Mouse (Mus musculus): Measurements from ENCODE around the gene Rps6ka2. TPM values are rescaled to one million over a fixed set of nuclear protein-coding genes. Genes with fewer than 3 reads are reported as not detected.

Gene Rps6ka2
- polyA plus RNA-seq, 1 experiment, result 15.6 TPM

- Histone ChIP-seq H3K27me3 (ENCODE audit: control insufficient read depth, insufficient read depth, low read length) (no peaks in the 10 kb centered on the region), H3K4me1 (ENCODE audit: control insufficient read depth, insufficient read depth, low read length) (no peaks in the 10 kb centered on the region), H3K4me3 (ENCODE audit: control insufficient read depth, low read depth, low read length) (no peak overlapping the region), H3K27ac (ENCODE audit: control insufficient read depth, insufficient read depth, low read depth, low read length) (no peak overlapping the region), H3K36me3 (ENCODE audit: control insufficient read depth, insufficient read depth, low read length) (no peaks in the 10 kb centered on the region)
- TF ChIP-seq CTCF (IDR thresholded peaks at IDR 0.05; ENCODE audit: control insufficient read depth, insufficient read depth, insufficient replicate concordance, low read depth, low read length) (no peak), POLR2A (IDR thresholded peaks at IDR 0.05; ENCODE audit: control insufficient read depth, low read depth, low read length) (no peak)
Measured at GRCm38 (mm10) chr17:7151446-7152100, 18.3 kb upstream of the Rps6ka2 start.

DNA sequence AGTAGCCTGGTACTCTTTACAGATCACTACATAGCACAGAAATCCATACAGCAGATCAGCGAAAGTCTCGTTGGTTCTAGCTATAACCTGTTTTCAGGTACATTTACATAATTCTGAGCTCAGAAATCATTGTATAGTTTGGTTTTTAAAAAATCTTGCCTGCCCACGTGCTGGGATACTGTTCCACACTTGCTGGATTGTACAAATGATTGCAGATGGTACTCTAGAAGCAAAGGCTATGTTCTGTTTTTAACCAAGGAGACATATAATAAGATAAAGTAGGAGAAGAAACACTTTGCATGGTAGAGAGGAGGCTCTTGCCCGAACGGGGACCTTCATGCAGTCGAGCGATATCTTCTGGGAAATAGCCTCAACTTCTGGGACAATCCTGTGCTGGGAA is 17.3 kb upstream of the Rps6ka2 start:
- Histone ChIP-seq H3K36me3 (ENCODE audit: control insufficient read depth, insufficient read depth, low read length) (no peaks in the 10 kb centered on the region), H3K27ac (ENCODE audit: control insufficient read depth, insufficient read depth, low read depth, low read length) (no peak overlapping the region)
- no peak for TF ChIP-seq POLR2A (IDR thresholded peaks at IDR 0.05; ENCODE audit: control insufficient read depth, low read depth, low read length)

GRCm38 (mm10) chr17:7163955-7164354 is 6.0 kb upstream of the Rps6ka2 start:
- H3K27ac ChIP-seq (ENCODE audit: control insufficient read depth, insufficient read depth, low read depth, low read length), result no peak overlapping the region
- TF ChIP-seq CTCF (IDR thresholded peaks at IDR 0.05; ENCODE audit: control insufficient read depth, insufficient read depth, insufficient replicate concordance, low read depth, low read length), result no peak
- TF ChIP-seq POLR2A (IDR thresholded peaks at IDR 0.05; ENCODE audit: control insufficient read depth, low read depth, low read length), result no peak
- no peaks in the 10 kb centered on the region for H3K27me3 ChIP-seq (ENCODE audit: control insufficient read depth, insufficient read depth, low read length)
- no peaks in the 10 kb centered on the region for H3K36me3 ChIP-seq (ENCODE audit: control insufficient read depth, insufficient read depth, low read length)
- no peak overlapping the region for H3K4me3 ChIP-seq (ENCODE audit: control insufficient read depth, low read depth, low read length)
- H3K4me1 ChIP-seq (ENCODE audit: control insufficient read depth, insufficient read depth, low read length), result no peaks in the 10 kb centered on the region; the same call in 1 of the 2 replicates

More for the DNA sequence above, 17.3 kb upstream of the Rps6ka2 start:
- H3K4me1 ChIP-seq (ENCODE audit: control insufficient read depth, insufficient read depth, low read length), result no peaks in the 10 kb centered on the region
- H3K27me3 ChIP-seq (ENCODE audit: control insufficient read depth, insufficient read depth, low read length), result no peaks in the 10 kb centered on the region
- H3K4me3 ChIP-seq (ENCODE audit: control insufficient read depth, low read depth, low read length), result no peak overlapping the region

DNA sequence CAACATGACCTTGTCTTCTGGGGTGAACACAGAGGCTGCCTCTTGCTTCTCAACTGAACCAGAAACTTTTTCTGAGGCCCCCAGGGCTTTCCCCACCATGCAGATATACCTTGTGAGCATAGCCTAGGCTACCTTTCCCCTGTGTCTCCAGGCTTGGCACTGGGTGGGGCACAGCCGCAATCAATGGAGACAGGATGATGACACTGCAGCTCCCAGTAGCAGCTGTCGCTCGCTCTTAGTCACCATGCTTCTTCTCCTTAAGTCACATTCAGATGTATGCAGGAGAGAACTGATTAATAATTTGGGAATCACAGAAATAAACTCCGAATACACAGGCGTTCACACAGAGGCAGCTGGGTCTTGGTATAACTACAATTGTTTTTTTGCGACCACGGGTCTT is 4.4 kb upstream of the Rps6ka2 start:
- Histone ChIP-seq H3K27me3 (ENCODE audit: control insufficient read depth, insufficient read depth, low read length) (no peaks in the 10 kb centered on the region), H3K36me3 (ENCODE audit: control insufficient read depth, insufficient read depth, low read length) (no peaks in the 10 kb centered on the region), H3K4me1 (ENCODE audit: control insufficient read depth, insufficient read depth, low read length) (peaks cover 8% of the 10 kb centered on the region), H3K4me3 (ENCODE audit: control insufficient read depth, low read depth, low read length) (no peak overlapping the region), H3K27ac (ENCODE audit: control insufficient read depth, insufficient read depth, low read depth, low read length) (no peak overlapping the region)
- TF ChIP-seq CTCF (IDR thresholded peaks at IDR 0.05; ENCODE audit: control insufficient read depth, insufficient read depth, insufficient replicate concordance, low read depth, low read length) (no peak), POLR2A (IDR thresholded peaks at IDR 0.05; ENCODE audit: control insufficient read depth, low read depth, low read length) (no peak)

- H3K36me3 ChIP-seq (ENCODE audit: control insufficient read depth, insufficient read depth, low read length), result no peaks in the 10 kb centered on the region
- H3K4me1 ChIP-seq (ENCODE audit: control insufficient read depth, insufficient read depth, low read length), result peaks cover 12% of the 10 kb centered on the region
Measured at GRCm38 (mm10) chr17:7168961-7169626, 821 bp upstream of the Rps6ka2 start.

GRCm38 (mm10) chr17:7170304-7171295 is 685 bp downstream of the Rps6ka2 start:
- peak overlapping the region; percentile 85 for H3K4me3 ChIP-seq (ENCODE audit: control insufficient read depth, low read depth, low read length)
- peak overlapping the region; percentile 60 for H3K27ac ChIP-seq (ENCODE audit: control insufficient read depth, insufficient read depth, low read depth, low read length)
- H3K4me1 ChIP-seq (ENCODE audit: control insufficient read depth, insufficient read depth, low read length), result peaks cover 12% of the 10 kb centered on the region
- no peaks in the 10 kb centered on the region for H3K36me3 ChIP-seq (ENCODE audit: control insufficient read depth, insufficient read depth, low read length)
- TF ChIP-seq POLR2A (IDR thresholded peaks at IDR 0.05; ENCODE audit: control insufficient read depth, low read depth, low read length) (no peak), CTCF (IDR thresholded peaks at IDR 0.05; ENCODE audit: control insufficient read depth, insufficient read depth, insufficient replicate concordance, low read depth, low read length) (no peak)
- H3K27me3 ChIP-seq (ENCODE audit: control insufficient read depth, insufficient read depth, low read length), result no peaks in the 10 kb centered on the region

More at GRCm38 (mm10) chr17:7168961-7169626, 821 bp upstream of the Rps6ka2 start:
- H3K4me3 ChIP-seq (ENCODE audit: control insufficient read depth, low read depth, low read length), result peak overlapping the region; percentile 53
- peak overlapping the region; percentile 80 for H3K27ac ChIP-seq (ENCODE audit: control insufficient read depth, insufficient read depth, low read depth, low read length)
- TF ChIP-seq CTCF (IDR thresholded peaks at IDR 0.05; ENCODE audit: control insufficient read depth, insufficient read depth, insufficient replicate concordance, low read depth, low read length) (no peak), POLR2A (IDR thresholded peaks at IDR 0.05; ENCODE audit: control insufficient read depth, low read depth, low read length) (no peak)
- H3K27me3 ChIP-seq (ENCODE audit: control insufficient read depth, insufficient read depth, low read length), result no peaks in the 10 kb centered on the region

Measured in testis, adult 2 months (tissue).